Mouse (Mus musculus) hindbrain, embryonic 11.5 days (tissue): Measurements from ENCODE around the gene P3h2. TPM values are rescaled to one million over a fixed set of nuclear protein-coding genes. Genes with fewer than 3 reads are reported as not detected.

Experiments
- ATAC-seq: fragments of 200-750 bp; cut with Nextera tagmentation; 2 replicates; pipeline ENCODE4 v1.8.0; 2017; ENCODE audit warnings: mild to moderate bottlenecking, moderate TSS enrichment, moderate library complexity; ENCODE audit not compliant: low FRiP score
- DNase-seq: peaks from one replicate; pipeline ENCODE4 v3.0.0-alpha.2; 2015; ENCODE audit warnings: low spot score
- H3K27ac ChIP-seq: fragments of 300-500 bp; sonication (generic); 2 replicates; pipeline ENCODE4 v1.5.1; 2014; ENCODE audit warnings: mild to moderate bottlenecking, low read depth, low read length
- H3K27me3 ChIP-seq: fragments of 300-500 bp; sonication (generic); 2 replicates; pipeline ENCODE4 v1.6.1; 2014; ENCODE audit warnings: mild to moderate bottlenecking, low read length, moderate library complexity, mixed read lengths; ENCODE audit not compliant: control insufficient read depth, insufficient read depth
- H3K36me3 ChIP-seq: fragments of 300-500 bp; sonication (generic); 2 replicates; pipeline ENCODE4 v1.6.1; 2014; ENCODE audit warnings: mild to moderate bottlenecking, low read length, moderate library complexity, mixed read lengths; ENCODE audit not compliant: control insufficient read depth, insufficient read depth
- H3K4me1 ChIP-seq: fragments of 300-500 bp; sonication (generic); replicated peaks from 2 replicates; pipeline ENCODE4 v1.6.1; 2014; ENCODE audit warnings: low read length, mixed read lengths; ENCODE audit not compliant: control insufficient read depth, insufficient read depth
- H3K4me2 ChIP-seq: fragments of 300-500 bp; sonication (generic); replicated peaks from 2 replicates; pipeline ENCODE4 v1.6.1; 2014; ENCODE audit warnings: mild to moderate bottlenecking, low read depth, low read length
- H3K4me3 ChIP-seq: fragments of 300-500 bp; sonication (generic); 2 replicates; pipeline ENCODE4 v1.5.1; 2014; ENCODE audit warnings: low read depth, low read length
- H3K9ac ChIP-seq: fragments of 300-500 bp; sonication (generic); 2 replicates; pipeline ENCODE4 v1.6.1; 2014; ENCODE audit warnings: low read depth, low read length
- H3K9me3 ChIP-seq: fragments of 300-500 bp; sonication (generic); 2 replicates; pipeline ENCODE4 v1.6.1; 2016; ENCODE audit warnings: low read length; ENCODE audit not compliant: control insufficient read depth
- WGBS: fragments of 180-500 bp; shearing (Covaris S2); extraction: QIAGEN DNeasy Blood & Tissue Kit; methylation state at CpG from one replicate; pipeline ENCODE4 v1.1.7; 2014; 5-methylcytosine and 5-hydroxymethylcytosine counted together
- polyA plus RNA-seq: library from polyadenylated mRNA; unstranded; fragments of >200 nt; fragmentation: Nextera tagmentation; extraction: Ambion mirVana; gene quantifications from 2 replicates; pipeline ENCODE4 v1.2.1, GENCODE M21; 2014

The P3h2 gene
- polyA plus RNA-seq, 1 experiment from 2014 or later = 1.8 TPM

DNA sequence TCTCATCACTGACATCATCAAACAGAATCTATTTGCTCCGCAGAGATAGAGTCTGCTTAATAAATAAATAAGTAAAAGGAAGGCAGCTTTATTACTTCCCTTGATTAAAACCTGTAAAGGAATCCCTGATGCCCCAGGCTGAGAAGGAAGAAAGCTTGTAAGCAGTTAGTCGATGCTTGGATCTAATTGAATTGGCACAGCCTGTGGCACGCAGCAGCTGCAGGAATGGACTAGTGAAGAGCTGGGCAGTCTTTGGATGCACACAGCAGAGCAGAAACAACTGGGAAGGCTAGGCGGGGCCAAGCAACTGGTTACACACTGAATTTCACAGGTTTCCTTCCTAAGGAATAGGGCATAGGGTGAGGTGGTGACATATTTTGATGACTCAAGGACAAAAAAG lies 5.4 kb downstream of the P3h2 start:
- DNase-seq = no peak
- Histone ChIP-seq H3K9ac (no peak overlapping the region), H3K4me3 (no peak overlapping the region), H3K27ac (no peak overlapping the region), H3K4me2 (no peak overlapping the region), H3K4me1 (no peaks in the 10 kb centered on the region), H3K36me3 (no peaks in the 10 kb centered on the region), H3K9me3 (no peaks in the 10 kb centered on the region), H3K27me3 (no peaks in the 10 kb centered on the region)
- WGBS = 64% methylated on average over 4 of the region's 4 CpGs
- no peak for ATAC-seq

DNA sequence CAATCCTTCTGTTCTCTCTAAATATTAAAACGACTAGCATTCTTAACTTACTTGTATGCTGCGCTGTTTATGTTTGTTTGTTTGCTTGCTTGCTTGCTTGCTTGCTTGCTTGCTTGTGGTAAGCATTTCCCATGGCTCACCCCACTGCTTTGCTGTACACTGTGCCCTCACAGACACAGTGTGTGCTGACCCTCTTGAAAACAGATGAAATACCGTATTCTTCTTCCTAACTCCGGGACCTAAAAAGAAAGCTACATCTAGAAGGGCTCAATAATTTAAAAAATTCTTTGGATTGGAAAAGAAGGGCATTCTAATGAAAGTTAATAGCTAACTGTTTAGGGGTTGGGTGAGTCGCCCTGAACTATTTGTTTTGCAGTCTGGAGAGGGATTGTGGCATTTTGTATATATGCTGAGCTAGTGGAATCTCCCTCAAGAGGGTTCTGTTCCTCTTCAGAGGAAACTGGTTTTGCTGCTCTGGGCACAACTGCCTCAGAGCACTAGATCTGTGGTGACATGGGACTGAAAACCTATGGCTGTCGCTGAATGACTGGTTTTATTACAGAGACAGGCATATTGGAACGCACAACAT lies 9.8 kb downstream of the P3h2 start:
- H3K27ac ChIP-seq = no peak overlapping the region
- no peaks in the 10 kb centered on the region for H3K4me1 ChIP-seq
- no peak overlapping the region for H3K9ac ChIP-seq
- H3K4me3 ChIP-seq = no peak overlapping the region
- no peak for ATAC-seq
- no peaks in the 10 kb centered on the region for H3K36me3 ChIP-seq
- H3K9me3 ChIP-seq = no peaks in the 10 kb centered on the region
- no peak for DNase-seq
- 82% methylated on average over 7 of the region's 7 CpGs for WGBS
- no peaks in the 10 kb centered on the region for H3K27me3 ChIP-seq
- H3K4me2 ChIP-seq = no peak overlapping the region

DNA sequence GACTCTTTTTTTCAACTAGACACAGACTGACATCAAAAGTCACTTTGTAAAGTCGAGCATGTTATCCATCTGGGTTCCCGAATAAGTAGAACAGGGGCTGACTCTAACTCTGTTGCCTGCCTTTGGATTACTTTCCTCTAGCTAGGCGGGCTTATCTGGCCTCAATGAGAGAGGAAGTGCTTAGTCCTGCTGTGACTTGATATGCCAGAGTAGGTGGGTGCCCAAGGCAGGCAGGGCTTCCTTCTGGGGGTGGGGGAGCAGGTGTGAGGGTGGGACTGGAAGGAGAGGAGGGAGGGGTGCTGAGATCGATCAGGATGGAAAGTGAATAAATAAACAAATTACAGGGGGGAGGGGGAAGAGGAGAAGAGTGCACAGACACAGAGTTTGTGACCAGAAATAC lies 11.7 kb downstream of the P3h2 start:
- Histone ChIP-seq H3K4me3 (no peak overlapping the region), H3K36me3 (no peaks in the 10 kb centered on the region), H3K4me1 (no peaks in the 10 kb centered on the region), H3K9ac (no peak overlapping the region), H3K4me2 (no peak overlapping the region), H3K27ac (no peak overlapping the region), H3K9me3 (no peaks in the 10 kb centered on the region), H3K27me3 (no peaks in the 10 kb centered on the region)
- DNase-seq = no peak
- no peak for ATAC-seq
- 82% methylated on average over 4 of the region's 4 CpGs for WGBS

DNA sequence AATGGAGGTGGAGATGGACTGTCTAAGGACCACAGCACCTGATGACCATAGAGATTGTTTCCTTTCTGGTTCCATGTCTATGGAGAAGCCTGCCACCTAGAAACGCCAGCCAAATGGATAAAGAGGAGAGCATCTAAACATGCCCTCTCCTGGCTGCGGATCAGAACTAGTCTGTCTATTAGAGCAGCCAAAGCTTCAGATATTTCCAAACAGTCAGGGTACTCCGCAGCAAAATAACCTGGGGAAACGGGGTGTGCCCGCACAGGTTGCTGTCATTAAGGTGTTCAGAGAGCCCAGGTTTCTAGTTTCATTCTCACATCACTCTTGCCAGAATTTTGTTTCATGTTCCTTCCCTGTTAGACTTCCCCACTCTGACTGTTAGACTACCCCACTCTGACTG lies 16.6 kb downstream of the P3h2 start:
- Histone ChIP-seq H3K9ac (no peak overlapping the region), H3K27me3 (no peaks in the 10 kb centered on the region), H3K9me3 (no peaks in the 10 kb centered on the region), H3K4me1 (no peaks in the 10 kb centered on the region), H3K36me3 (no peaks in the 10 kb centered on the region), H3K4me2 (no peak overlapping the region), H3K27ac (no peak overlapping the region), H3K4me3 (no peak overlapping the region)
- ATAC-seq (no peak), DNase-seq (no peak)
- 89% methylated on average over 5 of the region's 5 CpGs for WGBS

DNA sequence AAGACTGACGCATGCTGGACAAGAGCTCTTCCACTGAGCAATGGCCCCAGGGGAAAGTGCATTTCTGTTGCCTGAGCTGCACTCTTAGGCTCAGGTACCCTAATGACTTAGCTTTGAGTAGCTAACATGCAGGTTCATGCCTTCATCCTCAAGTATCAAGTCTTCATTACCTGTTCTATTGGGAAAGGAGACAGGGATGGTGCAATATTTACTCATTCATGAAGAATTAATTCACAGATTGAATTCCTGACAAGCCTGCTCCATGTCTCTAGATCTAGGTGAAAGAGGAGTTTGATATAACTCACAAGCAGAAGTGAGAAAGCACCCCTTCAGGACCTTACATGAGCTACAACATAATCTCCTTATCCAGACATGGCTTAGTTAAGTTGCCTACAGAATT lies 17.3 kb downstream of the P3h2 start:
- no peak overlapping the region for H3K9ac ChIP-seq
- no peak overlapping the region for H3K27ac ChIP-seq
- no peaks in the 10 kb centered on the region for H3K4me1 ChIP-seq
- DNase-seq = no peak
- no peaks in the 10 kb centered on the region for H3K36me3 ChIP-seq
- no peaks in the 10 kb centered on the region for H3K27me3 ChIP-seq
- 82% methylated on average over 1 of the region's 1 CpGs for WGBS
- no peak overlapping the region for H3K4me2 ChIP-seq
- H3K9me3 ChIP-seq = no peaks in the 10 kb centered on the region
- H3K4me3 ChIP-seq = no peak overlapping the region
- ATAC-seq = no peak

DNA sequence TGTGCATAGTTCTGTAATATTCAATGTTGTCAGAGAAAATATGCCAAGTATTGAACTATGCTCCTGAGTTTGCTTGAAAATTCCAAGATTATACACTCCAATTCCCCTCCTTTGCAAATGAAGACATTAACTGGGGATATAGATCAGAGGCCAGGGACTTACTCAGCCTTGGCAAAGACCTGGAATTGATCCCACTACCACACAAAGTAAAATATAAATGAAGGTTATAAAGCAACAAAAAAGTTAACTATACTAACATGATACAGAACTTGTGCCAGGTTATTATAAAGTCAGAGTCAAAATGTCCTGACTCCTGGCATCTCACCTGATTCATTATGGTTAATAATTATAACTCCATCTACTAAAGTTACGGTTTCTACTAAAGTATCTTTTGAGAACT lies 18.6 kb downstream of the P3h2 start:
- no peak overlapping the region for H3K4me3 ChIP-seq
- no peak for ATAC-seq
- 94% methylated on average over 1 of the region's 1 CpGs for WGBS
- H3K36me3 ChIP-seq = no peaks in the 10 kb centered on the region
- no peak overlapping the region for H3K27ac ChIP-seq
- no peak for DNase-seq
- no peaks in the 10 kb centered on the region for H3K4me1 ChIP-seq
- no peak overlapping the region for H3K9ac ChIP-seq
- no peaks in the 10 kb centered on the region for H3K9me3 ChIP-seq
- no peaks in the 10 kb centered on the region for H3K27me3 ChIP-seq
- no peak overlapping the region for H3K4me2 ChIP-seq

DNA sequence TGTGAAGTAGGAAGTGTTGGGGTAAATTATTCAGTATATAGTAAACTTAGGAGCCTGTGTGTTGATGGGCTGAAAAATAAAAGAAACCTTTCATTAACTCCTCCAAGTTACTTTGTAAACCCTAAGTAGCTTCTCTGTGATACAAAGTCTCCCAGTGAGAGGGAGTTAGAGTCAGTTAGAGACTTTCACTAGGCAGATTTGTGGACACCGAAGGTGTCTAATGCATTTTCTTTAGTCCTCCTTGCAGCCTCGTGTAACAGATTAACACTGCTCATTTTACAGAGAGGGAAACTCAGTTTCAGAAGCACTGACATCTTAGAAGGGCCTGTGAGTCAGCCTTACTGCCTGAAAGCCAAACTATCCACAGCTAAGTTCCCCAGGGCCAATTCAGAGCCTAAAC lies 20.4 kb downstream of the P3h2 start:
- DNase-seq (no peak), ATAC-seq (no peak)
- 50% methylated on average over 2 of the region's 2 CpGs for WGBS
- Histone ChIP-seq H3K27me3 (no peaks in the 10 kb centered on the region), H3K4me3 (no peak overlapping the region), H3K4me2 (no peak overlapping the region), H3K4me1 (no peaks in the 10 kb centered on the region), H3K27ac (no peak overlapping the region), H3K9me3 (no peaks in the 10 kb centered on the region), H3K9ac (no peak overlapping the region), H3K36me3 (no peaks in the 10 kb centered on the region)

DNA sequence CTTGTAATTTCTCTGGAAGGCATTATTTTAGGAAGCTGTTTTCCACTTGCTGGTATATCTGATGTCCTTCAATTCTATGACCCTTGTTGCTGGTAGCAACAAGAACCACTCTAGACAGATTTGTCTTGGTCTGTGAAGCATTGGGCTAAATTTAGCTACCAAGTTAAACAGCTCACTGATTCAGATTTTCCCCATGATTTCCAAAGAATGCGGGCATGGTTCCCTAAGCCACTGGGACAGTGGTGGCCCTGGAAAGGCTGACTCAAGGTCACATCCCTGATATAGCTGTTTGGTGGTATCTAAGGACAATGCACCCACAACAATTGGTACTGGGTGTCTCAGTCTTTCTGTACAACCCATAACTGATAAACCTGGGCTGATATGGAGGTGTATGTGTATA lies 22.8 kb downstream of the P3h2 start:
- ATAC-seq = no peak
- no peaks in the 10 kb centered on the region for H3K9me3 ChIP-seq
- DNase-seq = no peak
- no peaks in the 10 kb centered on the region for H3K36me3 ChIP-seq
- WGBS = 94% methylated on average over 1 of the region's 1 CpGs
- no peaks in the 10 kb centered on the region for H3K27me3 ChIP-seq
- no peak overlapping the region for H3K4me3 ChIP-seq
- H3K4me2 ChIP-seq = no peak overlapping the region
- H3K9ac ChIP-seq = no peak overlapping the region
- no peak overlapping the region for H3K27ac ChIP-seq
- H3K4me1 ChIP-seq = no peaks in the 10 kb centered on the region

DNA sequence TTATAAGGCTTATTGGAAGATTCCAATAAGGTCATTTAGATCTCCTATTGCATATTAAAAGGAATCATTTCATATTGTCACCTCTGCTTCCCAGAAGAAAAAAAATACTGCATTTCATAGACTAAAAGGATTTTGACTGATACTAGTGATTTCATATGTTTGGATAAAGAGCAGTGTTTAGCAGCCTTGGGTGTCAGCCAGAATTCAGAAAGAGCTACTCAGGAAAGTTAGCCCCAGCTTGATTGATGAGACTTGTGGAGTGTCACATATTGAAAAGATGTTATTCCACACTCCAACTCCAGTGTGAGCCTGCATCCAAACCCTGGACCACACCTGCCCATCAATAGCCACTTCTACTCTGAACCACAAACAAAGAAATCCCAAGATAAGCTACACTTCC lies 23.2 kb downstream of the P3h2 start:
- ATAC-seq = no peak
- H3K9me3 ChIP-seq = no peaks in the 10 kb centered on the region
- no peak for DNase-seq
- H3K27me3 ChIP-seq = no peaks in the 10 kb centered on the region
- no peak overlapping the region for H3K4me2 ChIP-seq
- H3K36me3 ChIP-seq = no peaks in the 10 kb centered on the region
- no peak overlapping the region for H3K4me3 ChIP-seq
- H3K27ac ChIP-seq = no peak overlapping the region
- no peak overlapping the region for H3K9ac ChIP-seq
- no peaks in the 10 kb centered on the region for H3K4me1 ChIP-seq
